Mouse (Mus musculus) cerebellum, adult 9-11 months (tissue): ENCODE results near the gene Hpcal1.
"Not testable (repeated sequence)": the region's sequence is repeated elsewhere in the genome, so short reads cannot be mapped to it uniquely, and the experiment has no call there.

Experiments
- DNase-seq: peaks from one replicate; pipeline ENCODE4 v3.0.0; 2022

Gene Hpcal1

GRCm38 (mm10) chr12:17742571-17743321 is 52.1 kb downstream of the Hpcal1 start:
- no peak for DNase-seq

DNA sequence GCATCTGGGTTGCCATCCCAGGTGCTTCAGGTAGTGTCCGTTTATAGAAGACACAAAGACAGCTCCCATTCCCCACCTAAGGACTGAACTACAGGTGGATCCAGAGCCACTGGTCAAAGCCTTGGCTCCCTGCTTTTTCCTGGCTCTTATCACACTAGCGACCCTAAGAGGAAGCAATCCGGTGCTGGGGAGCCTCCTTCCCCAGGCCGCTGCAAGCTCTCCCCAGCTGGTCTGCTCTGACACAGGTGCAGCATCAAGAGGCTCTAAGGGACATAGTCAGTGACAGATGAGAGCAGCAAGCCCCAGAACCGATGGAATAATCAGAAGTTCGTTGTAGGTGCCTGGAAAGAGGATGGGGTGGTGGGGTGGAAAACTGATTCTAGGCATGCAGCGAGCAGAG is 54.8 kb downstream of the Hpcal1 start:
- no peak for DNase-seq

- DNase-seq, result peak; percentile 98
These were observed 56.1 kb downstream of the Hpcal1 start for GRCm38 (mm10) chr12:17746725-17747124.

DNA sequence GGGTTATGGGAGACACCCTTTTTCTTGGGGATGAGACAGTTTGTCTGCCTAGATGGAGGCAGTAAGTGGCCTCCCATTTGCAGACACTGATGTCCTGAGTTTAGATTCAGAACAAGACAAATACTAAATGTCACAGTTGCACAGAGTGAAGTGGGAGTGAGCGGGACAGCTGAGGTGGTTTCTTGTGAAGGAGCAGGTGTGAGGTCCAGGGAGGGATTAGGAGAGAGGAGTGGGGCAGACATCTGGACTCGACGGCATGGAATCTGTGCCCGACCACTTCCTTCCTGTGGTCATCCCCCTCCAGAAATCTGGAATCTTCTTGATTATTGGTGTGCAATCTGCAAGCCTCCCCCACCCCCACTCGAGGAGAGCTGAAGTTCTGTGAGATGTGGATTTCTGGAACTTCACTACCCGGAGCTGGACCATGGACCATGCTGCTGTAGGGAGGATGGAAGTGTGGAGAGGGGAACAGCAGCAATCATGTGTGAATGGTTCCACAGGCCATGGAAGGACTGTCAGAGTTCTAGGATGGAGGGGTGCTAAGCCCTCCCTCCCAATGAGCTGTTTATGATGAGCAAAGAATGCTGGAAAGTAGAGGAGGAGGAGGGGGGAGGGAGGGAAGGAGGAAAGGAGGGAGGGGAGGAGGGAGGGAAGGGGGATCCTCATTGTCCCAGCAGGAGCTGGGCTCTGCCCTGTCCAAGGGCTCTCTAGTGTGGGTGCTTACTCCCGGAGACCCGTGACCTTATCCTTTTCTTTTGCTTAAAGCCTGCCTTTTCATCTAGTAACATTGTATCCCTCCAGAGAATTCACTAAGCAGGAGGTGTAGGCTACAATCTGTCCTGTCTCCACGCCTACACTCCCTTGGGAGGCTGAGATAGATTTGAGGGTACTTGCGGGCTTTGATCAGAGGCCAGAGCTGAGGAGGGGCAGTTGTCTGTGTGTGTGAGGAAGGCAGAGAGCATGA is 56.8 kb downstream of the Hpcal1 start:
- no peak for DNase-seq

GRCm38 (mm10) chr12:17748155-17748529 is 57.5 kb downstream of the Hpcal1 start:
- DNase-seq, result no peak

GRCm38 (mm10) chr12:17749784-17750183 is 59.1 kb downstream of the Hpcal1 start:
- DNase-seq, result no peak

GRCm38 (mm10) chr12:17750500-17750899 is 59.8 kb downstream of the Hpcal1 start:
- no peak for DNase-seq

- no peak for DNase-seq
These were observed 62.2 kb downstream of the Hpcal1 start for GRCm38 (mm10) chr12:17752828-17753227.

DNA sequence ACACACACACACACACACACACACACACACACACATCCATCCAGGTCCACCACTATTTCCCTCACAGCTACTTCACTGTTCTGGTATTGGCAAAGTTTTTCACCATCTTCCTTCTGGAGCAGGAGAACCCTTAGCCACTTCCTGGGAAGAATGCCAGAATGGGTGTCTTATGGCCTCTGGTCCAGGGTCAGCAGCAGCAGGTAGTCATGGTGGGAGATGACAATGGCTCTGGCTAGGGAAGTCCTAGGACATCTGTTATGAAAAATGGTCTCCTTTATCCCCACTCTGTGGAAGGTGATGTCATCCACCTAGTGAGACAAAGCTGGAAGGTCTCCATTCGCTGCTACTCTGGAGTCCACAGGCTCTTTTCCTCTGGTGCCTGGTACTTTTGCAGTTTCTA is 64.1 kb downstream of the Hpcal1 start:
- no peak for DNase-seq

- no peak for DNase-seq
These were observed 66.2 kb downstream of the Hpcal1 start for GRCm38 (mm10) chr12:17756891-17757290.

DNA sequence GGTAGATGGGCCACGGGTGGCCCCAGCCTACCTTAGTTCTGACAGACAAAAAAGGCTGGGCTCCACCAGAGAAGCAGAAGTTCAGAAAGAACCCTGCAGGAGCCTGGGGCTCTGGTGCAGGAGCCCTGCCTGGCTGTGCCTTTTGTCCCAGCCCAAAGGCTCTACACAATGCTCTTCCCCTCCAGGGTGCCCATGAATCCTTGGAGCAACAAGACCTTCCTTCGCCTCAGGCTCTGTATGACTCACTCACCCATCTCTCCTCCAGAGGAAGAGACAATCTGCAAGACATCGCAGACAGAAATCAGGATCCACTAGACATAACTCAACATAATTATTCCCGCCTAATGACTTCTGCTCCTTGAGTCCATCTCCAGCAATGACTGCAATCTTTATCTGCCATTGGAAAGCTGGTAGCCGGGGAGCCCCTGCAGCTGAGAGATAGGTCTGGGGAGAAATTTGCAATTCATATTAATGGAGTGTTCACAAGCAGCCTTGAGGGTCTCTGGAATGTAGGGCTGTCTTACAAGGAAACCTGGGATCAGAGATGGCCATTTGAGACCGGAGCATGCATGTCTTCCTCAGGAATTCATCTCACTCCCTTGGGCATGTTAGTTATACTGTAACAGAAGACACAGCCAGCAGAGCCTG is 71.8 kb downstream of the Hpcal1 start:
- DNase-seq, result no peak

DNA sequence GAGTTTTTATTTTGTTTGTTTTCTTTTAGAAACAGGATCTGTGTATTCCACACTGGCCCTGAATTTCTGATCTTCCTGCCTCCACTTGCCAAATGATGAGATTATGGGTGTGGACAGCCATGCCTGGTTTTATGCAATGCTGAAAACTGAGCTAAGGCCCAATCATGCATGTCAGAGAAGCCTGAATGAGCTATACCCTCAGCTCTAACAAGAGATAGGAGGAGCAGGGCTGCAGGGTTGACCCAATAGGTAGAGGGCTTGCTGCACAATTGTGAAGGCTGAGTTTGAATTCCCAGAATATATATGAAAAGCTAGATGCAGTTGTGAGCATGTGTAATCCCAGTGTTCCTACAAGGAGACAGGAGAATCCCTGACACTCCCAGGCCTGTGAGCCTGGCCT is 72.4 kb downstream of the Hpcal1 start:
- no peak for DNase-seq

GRCm38 (mm10) chr12:17764005-17764404 is 73.3 kb downstream of the Hpcal1 start:
- no peak for DNase-seq

- not testable (repeated sequence) for DNase-seq
These were observed 76.9 kb downstream of the Hpcal1 start for GRCm38 (mm10) chr12:17767567-17767966.

- no peak for DNase-seq
These were observed 79.0 kb downstream of the Hpcal1 start for GRCm38 (mm10) chr12:17769476-17770172.

GRCm38 (mm10) chr12:17770538-17770937 is 79.9 kb downstream of the Hpcal1 start:
- no peak for DNase-seq

DNA sequence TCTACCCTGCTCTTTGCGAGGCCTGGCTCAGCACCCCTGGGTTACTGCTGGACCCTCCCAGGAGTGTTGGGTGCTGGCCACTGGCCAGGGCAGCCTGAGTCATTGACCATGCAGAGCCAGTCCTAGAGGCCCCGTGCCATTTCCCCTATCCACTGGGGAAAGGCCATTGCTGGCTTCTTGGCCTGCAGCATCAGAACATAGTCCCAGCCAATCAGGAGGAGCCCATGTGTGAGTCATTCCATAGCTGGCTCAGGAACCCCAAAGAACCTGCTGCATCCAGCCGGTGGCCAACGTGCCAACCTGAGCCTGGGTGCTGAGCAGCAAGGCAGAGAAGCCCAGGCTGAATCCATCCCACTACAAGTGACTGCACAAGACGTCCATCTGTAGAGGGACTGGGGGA is 83.1 kb downstream of the Hpcal1 start:
- DNase-seq, result peak; percentile 79

- not testable (repeated sequence) for DNase-seq
These were observed 84.2 kb downstream of the Hpcal1 start for GRCm38 (mm10) chr12:17774842-17775241.

DNA sequence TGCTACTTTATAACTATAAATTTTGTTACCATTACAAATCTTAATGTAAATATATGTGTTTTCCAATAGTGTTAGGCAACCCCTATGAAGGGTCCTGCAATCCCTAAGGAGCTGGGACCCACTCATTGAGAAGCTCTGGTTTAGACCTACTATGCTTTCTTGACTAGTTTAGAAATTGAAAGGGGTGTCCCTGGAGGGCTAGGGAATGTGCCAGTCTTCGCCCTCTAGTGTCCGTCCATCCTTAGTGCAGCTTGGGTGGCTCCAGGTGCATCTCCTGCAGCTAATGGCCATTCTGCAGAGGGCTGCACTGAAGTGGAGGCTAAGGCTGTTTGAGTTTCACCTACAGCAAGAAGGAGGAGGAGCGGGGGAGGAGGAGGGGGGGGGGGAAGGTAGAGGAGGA is 87.7 kb downstream of the Hpcal1 start:
- peak; percentile 53 for DNase-seq

GRCm38 (mm10) chr12:17779093-17779492 is 88.4 kb downstream of the Hpcal1 start:
- no peak for DNase-seq

DNA sequence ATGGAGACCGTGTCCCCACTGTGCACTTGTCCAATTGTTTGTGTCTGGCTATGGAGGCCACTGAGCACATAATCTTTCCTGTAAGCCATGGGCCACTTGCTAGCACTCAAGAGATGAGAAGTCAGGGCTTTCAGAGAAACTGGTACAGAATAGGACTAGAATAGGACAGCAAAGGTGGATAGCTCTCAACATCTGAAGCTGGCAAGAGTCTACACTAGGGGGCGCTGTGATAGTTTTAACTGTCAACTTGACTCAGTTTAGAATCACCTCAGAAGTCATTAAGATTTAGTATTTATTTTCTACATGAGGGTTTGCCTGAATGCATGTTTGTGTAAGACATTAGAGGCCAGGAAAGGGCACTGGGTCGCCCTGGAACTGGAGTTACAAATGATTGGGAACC is 98.8 kb downstream of the Hpcal1 start:
- DNase-seq, result no peak

- no peak for DNase-seq
These were observed 100.5 kb downstream of the Hpcal1 start for GRCm38 (mm10) chr12:17791111-17791510.

DNA sequence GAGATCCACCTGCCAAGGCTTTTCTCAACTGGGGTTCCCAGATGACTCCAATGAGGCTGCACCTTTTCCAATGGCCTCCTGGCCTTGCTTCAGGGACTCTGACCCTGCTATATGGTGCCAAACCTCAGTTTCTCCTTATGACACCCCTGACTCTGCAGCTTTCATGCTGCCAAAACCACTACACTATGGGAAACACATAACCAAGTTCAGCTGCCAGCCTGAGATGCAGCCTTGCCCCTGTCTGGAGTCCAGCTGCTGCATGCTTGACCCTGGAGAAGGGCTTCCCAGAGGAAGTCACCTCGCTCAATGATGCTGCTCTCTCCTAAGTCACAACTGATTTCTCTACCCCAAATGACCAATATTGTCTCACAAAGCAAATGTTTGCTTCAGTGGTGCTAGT is 102.1 kb downstream of the Hpcal1 start:
- DNase-seq, result no peak
